Mouse (Mus musculus): ENCODE measurements around the gene Spag7.

Gene Spag7

DNA sequence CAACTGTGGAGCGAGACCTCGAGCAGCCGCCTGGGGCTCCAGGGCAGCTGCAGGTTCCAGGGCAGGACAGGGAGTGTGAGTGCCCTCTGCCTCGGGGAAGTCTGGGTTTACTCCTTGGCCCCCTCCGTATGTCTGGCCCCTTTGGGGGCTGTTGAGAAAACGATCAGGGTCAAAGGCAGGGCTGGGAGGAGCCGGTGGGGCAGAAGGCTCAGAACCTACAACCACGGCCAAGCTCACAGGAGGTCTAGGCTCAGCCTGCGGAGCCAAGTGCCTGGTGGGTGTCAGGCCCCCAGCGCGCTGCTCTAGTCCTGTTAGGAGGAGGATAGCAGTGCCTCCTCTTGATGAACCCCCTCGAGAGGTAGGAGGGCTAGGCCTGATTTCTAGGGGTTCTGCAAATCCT, 12.0 kb upstream of the Spag7 start:
- no peak for DNase-seq (ENCODE audit: low read depth, low spot score)

DNA sequence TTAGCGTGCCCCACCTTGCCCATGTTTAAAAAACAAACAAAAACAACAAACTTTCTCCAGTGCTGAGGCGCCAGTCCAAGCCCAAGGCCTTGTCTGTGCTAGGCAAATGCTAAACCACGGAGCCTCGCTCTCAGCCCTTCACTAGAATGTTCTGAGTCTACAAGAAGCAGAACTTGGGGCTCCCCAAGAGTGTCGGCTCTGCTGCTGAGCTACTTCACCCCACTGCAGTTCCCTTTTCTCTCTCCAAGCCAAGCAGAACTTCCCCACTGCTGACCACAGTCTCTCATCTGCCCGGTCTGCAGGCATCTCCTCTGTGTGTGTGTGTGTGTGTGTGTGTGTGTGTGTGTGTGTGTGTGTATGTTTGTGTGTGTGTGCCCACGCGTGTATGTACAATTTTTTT, 10.7 kb upstream of the Spag7 start:
- no peak for DNase-seq (ENCODE audit: low read depth, low spot score)

DNA sequence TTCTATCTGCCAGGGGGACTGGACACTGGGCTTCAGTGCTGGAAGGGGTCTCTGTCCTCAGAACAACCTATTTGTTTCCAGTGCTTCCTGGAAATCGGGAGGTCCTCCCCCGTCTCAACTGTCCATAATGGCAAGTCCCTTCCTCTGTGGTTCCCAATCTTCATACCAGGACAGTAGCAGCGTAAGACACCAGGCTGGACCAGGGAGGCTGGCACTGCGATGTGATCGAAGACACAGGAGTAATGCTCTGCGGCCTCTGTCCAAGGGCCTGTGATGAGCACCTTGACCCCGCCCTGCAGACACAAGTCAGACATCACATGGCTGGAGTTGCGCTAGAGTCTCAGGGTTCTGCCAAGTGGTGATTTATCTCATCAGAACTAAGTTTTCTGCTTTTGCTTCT, 10.1 kb upstream of the Spag7 start:
- DNase-seq (ENCODE audit: low read depth, low spot score) = no peak

DNA sequence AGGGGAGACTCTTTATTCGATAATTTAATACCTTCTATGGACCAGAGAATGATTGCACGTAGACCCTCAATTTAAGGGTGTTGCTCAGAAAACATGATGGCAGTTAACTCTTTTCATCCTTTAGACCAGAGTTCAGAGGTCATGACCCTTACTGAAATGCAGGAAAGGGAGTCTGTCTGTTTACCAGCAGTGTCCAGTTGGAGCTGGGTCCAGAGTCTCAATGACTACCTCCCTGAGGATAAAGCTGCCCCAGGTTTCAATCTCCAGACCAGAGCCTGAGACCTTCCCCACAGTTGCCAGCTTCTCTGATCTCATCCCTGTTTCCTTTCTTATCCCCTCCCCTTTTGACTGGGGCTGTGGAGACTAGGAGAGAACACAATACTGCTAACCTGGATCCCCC, 9.4 kb upstream of the Spag7 start:
- no peak for DNase-seq (ENCODE audit: low read depth, low spot score)

DNA sequence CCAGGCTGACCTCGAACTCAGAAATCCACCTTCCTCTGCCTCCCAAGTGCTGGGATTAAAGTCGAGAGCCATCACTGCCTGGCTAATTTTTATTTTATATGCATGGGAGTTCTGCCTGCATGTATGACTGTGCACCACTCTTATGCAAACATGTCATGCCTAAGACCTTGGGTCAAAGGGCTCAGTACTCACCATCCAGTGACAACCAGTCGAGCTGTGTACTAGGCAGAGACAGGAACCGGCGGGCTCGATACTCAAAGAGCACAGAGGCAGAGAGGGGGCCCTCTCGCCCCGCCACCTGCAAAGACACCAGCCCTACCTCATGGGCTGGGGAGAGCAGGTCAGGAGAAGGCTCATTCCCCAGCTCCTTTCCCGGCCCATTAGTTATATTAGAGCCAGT, 8.9 kb upstream of the Spag7 start:
- DNase-seq (ENCODE audit: low read depth, low spot score) = no peak

DNA sequence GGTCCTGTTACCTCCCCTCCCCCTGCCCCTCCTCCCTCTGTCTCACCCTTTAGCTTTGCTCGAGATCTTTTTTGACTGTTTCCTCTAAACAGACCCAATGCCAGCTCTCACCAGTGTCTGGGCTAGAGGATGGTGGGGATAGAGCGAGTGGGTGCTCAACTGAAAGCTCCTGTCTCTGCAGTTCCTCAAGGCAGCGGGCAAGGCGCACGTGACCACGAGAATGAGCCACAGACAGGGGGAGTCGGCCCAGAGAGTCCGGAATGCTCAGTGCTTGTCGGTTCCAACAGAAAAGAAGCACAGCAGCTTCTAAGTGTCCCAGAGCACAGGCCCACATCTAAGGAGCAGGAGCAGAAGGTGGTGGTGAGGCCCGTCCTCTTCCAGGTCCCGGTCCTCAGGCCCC, 5.3 kb upstream of the Spag7 start:
- no peak for DNase-seq (ENCODE audit: low read depth, low spot score)

DNA sequence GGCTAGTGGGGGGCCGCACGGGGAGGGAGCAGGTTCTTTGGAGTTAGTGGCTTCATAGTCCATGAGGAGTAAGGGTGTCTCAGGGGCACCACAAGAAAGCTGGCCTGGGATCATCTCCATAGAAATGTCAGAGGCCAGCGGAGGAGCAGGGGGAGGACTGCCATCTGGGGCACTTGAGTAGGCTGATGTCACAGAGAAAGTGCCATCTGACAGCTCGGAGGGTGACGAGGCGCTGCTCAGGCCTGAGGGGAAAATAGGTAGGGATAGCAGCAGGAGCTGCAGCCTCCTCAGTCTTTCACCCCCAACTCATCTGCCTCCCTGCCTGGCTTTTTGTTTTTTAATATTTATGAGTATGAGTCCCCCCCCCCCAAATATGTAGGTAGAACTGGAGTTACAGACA, 4.8 kb upstream of the Spag7 start:
- no peak for DNase-seq (ENCODE audit: low read depth, low spot score)

GRCm38 (mm10) chr11:70671333-70672047, 2.3 kb upstream of the Spag7 start:
- peak; percentile 29 for DNase-seq (ENCODE audit: low read depth, low spot score)

GRCm38 (mm10) chr11:70670483-70670882, 1.3 kb upstream of the Spag7 start:
- no peak for DNase-seq (ENCODE audit: low read depth, low spot score)

- DNase-seq (ENCODE audit: low read depth, low spot score) = no peak
Measured at GRCm38 (mm10) chr11:70669582-70670345, 548 bp upstream of the Spag7 start.

DNA sequence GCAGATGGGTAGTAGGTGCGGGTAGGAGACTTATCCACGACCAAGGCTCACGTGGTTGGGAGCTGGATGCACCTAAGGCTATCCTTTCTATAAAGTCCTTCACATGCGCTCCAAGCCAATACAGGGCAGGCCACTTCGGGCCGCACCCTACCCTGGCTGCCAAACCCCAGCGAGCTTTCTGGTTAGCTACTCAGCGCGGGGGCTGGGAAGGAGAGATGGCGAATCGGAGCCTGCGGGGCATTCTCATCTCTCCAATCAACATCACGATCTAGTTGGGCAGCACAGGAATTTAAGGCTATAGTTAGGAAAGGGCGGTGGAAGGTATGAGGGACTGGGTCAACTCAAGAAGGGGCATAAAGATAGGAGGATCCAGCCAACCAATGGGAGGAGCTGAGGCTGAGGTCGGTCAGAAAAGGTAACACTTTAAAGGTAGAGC, 863 bp downstream of the Spag7 start:
- no peak for DNase-seq (ENCODE audit: low read depth, low spot score)

DNA sequence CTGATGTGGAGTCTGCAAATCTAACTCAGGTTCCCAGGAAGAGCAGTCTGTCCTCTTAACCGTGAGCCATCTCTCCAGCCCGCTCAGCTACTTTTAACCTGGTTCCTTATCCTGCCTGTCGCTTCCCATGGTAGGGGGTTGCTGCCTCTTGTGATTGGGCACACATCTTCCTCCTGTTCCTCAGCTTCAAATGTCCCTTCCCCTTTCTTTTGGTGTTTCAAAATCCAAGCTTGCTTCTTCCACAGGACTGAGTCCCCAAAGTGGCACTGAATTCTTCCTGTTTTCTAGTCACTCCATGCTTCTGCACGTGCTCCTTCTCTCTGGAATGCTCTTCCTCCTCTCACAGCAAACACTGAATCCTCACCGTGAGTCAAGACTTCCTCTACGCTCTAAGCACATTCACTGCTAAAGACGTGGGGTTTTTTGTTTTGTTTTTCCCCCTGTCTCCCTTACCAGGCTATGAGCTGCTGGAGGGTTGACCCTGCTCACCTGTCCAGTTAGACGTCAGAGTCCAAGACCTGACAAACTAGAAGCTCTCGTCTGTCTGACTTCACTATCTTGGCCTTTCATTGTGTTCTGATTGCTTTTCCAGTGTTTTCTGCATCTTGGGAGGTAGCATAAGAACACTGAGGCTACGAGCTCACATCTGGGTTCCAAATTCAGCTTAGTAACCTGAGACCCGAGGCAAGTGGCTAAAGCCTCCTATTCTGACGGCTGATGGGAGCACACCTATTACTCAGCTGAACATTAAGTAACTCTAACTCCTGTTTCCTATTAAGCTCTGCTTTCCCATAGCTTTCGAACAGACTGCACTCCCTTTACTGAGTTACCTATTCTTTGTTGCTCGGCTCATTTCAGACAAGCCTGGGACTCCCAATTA, 1.7 kb downstream of the Spag7 start:
- DNase-seq (ENCODE audit: low read depth, low spot score) = no peak

GRCm38 (mm10) chr11:70666687-70667086, 2.5 kb downstream of the Spag7 start:
- no peak for DNase-seq (ENCODE audit: low read depth, low spot score)

- no peak for DNase-seq (ENCODE audit: low read depth, low spot score)
Measured at GRCm38 (mm10) chr11:70664741-70665140, 4.5 kb downstream of the Spag7 start.

DNA sequence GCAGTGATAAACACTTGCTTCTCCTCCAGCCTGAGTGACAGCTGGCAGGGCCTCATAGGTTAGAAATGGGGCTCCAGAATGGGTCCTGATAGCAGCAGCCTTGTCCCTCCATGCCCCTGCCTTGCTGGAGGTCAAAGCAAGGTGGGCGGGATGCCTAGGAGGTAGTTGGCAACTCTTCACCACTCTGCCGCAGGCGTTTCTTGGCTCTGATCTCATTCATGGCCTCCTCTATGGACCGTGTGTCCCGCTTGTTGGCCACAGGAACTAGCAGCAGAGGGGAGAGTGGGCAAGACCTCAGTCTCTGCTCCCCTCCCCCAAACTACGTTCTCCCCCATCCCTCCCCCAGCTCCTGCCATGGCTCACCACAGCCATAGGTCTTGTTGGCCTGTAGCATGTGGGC, 5.3 kb downstream of the Spag7 start:
- DNase-seq (ENCODE audit: low read depth, low spot score) = no peak

- DNase-seq (ENCODE audit: low read depth, low spot score) = no peak
Measured at GRCm38 (mm10) chr11:70663101-70663500, 6.1 kb downstream of the Spag7 start.

GRCm38 (mm10) chr11:70660571-70660970, 8.6 kb downstream of the Spag7 start:
- DNase-seq (ENCODE audit: low read depth, low spot score) = no peak

- no peak for DNase-seq (ENCODE audit: low read depth, low spot score)
Measured at GRCm38 (mm10) chr11:70658942-70659341, 10.3 kb downstream of the Spag7 start.

DNA sequence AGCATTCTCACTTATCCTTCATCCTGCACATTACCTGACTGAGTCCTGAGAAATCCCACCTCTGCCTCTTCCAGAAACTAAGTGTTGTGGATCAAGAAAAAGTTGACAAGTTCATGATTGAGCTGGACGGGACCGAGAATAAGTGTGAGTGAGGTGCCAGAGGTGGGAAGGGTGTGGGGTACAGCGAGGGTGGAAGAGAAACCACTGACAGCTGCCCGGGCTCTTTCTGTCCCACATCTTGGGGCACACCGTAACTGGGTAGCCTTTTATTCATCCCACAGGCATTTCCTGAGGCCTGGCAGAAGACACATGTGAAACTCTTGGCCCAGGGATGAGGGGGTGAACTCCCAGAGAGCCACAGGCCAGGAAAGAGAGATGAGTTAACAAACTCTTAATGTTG, 10.7 kb downstream of the Spag7 start:
- no peak for DNase-seq (ENCODE audit: low read depth, low spot score)

- no peak for DNase-seq (ENCODE audit: low read depth, low spot score)
Measured at GRCm38 (mm10) chr11:70657991-70658390, 11.2 kb downstream of the Spag7 start.

DNA sequence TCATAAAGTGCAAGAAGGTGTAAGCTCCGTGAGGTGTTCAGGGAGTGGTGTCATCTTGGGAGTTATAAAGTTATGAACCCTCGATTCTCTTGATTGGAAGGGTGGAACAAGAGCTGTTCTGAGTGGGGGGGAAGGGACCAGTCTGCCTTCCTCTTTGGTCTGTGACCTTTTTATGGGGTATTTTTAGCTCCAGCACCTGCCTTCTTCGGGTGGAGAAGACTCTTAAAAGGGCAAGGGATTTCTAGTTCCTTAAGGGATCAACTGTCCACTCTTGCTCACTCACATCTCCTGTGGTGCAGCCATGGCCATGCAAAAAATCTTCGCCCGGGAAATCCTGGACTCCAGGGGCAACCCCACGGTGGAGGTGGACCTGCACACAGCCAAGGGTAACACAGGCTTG, 11.6 kb downstream of the Spag7 start:
- no peak for DNase-seq (ENCODE audit: low read depth, low spot score)

- no peak for DNase-seq (ENCODE audit: low read depth, low spot score)
Measured at GRCm38 (mm10) chr11:70656964-70657363, 12.3 kb downstream of the Spag7 start, which contains the start of gene Eno3. Eno3 (plus strand) TSS chr11:70657202.

All from retina, postnatal 7 days (tissue).